Mouse (Mus musculus) neural tube, embryonic 14.5 days (tissue): Measurements from ENCODE around the gene Rbm28. TPM values are rescaled to one million over a fixed set of nuclear protein-coding genes. Genes with fewer than 3 reads are reported as not detected.
A peak's percentile ranks its signal among the peaks of the same experiment; 100 is the strongest.

Experiments
- ATAC-seq: fragments of 200-750 bp; cut with Nextera tagmentation; 2 replicates; pipeline ENCODE4 v1.8.0; 2017; ENCODE audit warnings: low read depth, mild to moderate bottlenecking, moderate TSS enrichment, moderate library complexity
- H3K27ac ChIP-seq: fragments of 300-500 bp; sonication (generic); 2 replicates; pipeline ENCODE4 v1.5.1; 2014; ENCODE audit warnings: low read depth, mild to moderate bottlenecking, control low read depth, low read length, moderate library complexity, mixed read lengths
- H3K27me3 ChIP-seq: fragments of 300-500 bp; sonication (generic); 2 replicates; pipeline ENCODE4 v1.6.1; 2014; ENCODE audit warnings: low read length; ENCODE audit not compliant: control insufficient read depth, insufficient read depth
- H3K36me3 ChIP-seq: fragments of 300-500 bp; sonication (generic); 2 replicates; pipeline ENCODE4 v1.6.1; 2014; ENCODE audit warnings: low read length, mixed read lengths; ENCODE audit not compliant: control insufficient read depth, insufficient read depth
- H3K4me1 ChIP-seq: fragments of 300-500 bp; sonication (generic); 2 replicates; pipeline ENCODE4 v1.6.1; 2014; ENCODE audit warnings: low read length; ENCODE audit not compliant: control insufficient read depth, insufficient read depth
- H3K4me2 ChIP-seq: fragments of 300-500 bp; sonication (generic); 2 replicates; pipeline ENCODE4 v1.6.1; 2014; ENCODE audit warnings: mild to moderate bottlenecking, low read depth, low read length, control low read depth
- H3K4me3 ChIP-seq: fragments of 300-500 bp; sonication (generic); 2 replicates; pipeline ENCODE4 v1.5.1; 2014; ENCODE audit warnings: low read depth, low read length, control low read depth, mixed read lengths
- H3K9ac ChIP-seq: fragments of 300-500 bp; sonication (generic); replicated peaks from 2 replicates; pipeline ENCODE4 v1.6.1; 2014; ENCODE audit warnings: low read depth, mild to moderate bottlenecking, control low read depth, low read length, mixed read lengths
- H3K9me3 ChIP-seq: fragments of 300-500 bp; sonication (generic); 2 replicates; pipeline ENCODE4 v1.6.1; 2016; ENCODE audit warnings: low read length; ENCODE audit not compliant: control insufficient read depth
- WGBS: fragments of 180-500 bp; shearing (Covaris S2); extraction: QIAGEN DNeasy Blood & Tissue Kit; methylation state at CpG from one replicate; pipeline ENCODE4 v1.1.7; 2014; 5-methylcytosine and 5-hydroxymethylcytosine counted together
- polyA plus RNA-seq: library from polyadenylated mRNA; unstranded; fragments of >200 nt; fragmentation: Nextera tagmentation; extraction: Ambion mirVana; gene quantifications from 2 replicates; pipeline ENCODE4 v1.2.1, GENCODE M21; 2014

Rbm28 gene
- polyA plus RNA-seq, 1 experiment from 2014 or later, result 44.5 TPM

DNA sequence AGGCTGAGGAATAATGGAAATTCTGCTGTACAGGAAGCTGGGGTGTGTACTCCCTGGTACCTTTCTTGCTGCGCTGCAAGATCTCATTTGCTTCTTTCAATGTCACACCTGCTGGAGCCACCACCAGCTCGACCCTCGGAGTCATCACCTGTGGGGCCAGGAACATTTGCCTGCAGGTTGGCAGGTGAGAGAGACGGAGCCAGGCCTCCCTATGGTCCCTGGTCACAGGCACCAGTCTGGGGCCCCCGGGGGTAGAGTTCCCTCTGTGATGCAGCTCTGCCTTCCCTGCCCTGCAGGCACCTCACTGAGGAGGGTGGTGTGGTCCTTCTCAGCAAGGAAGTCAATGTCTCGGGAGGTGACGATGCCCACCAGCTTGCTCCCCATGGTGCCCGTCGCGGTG is 41.2 kb upstream of the Rbm28 start:
- no peak overlapping the region for H3K4me3 ChIP-seq
- no peak overlapping the region for H3K27ac ChIP-seq
- no peaks in the 10 kb centered on the region for H3K27me3 ChIP-seq
- peaks cover 16% of the 10 kb centered on the region for H3K36me3 ChIP-seq
- H3K4me1 ChIP-seq, result peaks cover 6% of the 10 kb centered on the region; the same call in 1 of the 2 replicates
- 95% methylated on average over 10 of the region's 10 CpGs for WGBS
- no peak overlapping the region for H3K4me2 ChIP-seq
- H3K9ac ChIP-seq, result no peak overlapping the region
- H3K9me3 ChIP-seq, result no peaks in the 10 kb centered on the region
- no peak for ATAC-seq

DNA sequence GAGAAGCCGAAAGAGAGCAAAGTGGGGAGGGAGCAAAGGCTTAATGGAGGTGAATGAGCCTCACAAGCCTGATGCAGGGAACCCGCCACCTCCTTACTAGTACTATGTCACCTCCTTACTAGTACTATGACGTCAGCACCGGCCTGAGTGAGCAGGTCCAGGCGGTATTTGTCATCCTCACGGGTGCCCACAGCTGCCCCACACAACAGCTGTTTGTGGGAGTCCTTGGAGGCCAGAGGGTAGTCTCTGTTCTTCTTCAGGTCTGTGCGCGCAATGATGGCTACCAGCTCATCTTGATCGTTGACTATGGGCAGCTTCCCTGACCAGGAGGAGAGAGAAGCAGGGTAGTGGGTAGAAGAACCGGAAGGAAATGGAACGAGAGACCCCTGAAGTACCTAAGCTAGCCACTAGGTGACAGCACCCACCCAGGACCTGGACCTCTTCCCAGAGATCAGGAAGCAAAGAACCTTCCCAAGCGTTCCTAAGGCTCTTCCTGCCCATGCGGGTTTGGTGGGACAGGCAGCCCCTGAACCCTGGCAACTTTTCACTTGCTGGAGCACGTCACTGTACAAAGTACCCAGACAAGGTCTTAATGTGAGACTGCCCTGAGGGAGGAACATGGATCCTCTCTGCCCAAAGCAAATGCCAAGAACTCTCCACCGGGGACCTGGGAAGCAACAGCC is 40.3 kb upstream of the Rbm28 start:
- Histone ChIP-seq H3K4me3 (no peak overlapping the region), H3K4me1 (no peaks in the 10 kb centered on the region; the same call in 1 of the 2 replicates), H3K9ac (no peak overlapping the region), H3K27ac (no peak overlapping the region), H3K9me3 (no peaks in the 10 kb centered on the region), H3K4me2 (no peak overlapping the region), H3K27me3 (no peaks in the 10 kb centered on the region), H3K36me3 (peaks cover 19% of the 10 kb centered on the region)
- peak; percentile 36; the same call in 1 of the 2 replicates for ATAC-seq
- WGBS, result 61% methylated on average over 15 of the region's 15 CpGs

DNA sequence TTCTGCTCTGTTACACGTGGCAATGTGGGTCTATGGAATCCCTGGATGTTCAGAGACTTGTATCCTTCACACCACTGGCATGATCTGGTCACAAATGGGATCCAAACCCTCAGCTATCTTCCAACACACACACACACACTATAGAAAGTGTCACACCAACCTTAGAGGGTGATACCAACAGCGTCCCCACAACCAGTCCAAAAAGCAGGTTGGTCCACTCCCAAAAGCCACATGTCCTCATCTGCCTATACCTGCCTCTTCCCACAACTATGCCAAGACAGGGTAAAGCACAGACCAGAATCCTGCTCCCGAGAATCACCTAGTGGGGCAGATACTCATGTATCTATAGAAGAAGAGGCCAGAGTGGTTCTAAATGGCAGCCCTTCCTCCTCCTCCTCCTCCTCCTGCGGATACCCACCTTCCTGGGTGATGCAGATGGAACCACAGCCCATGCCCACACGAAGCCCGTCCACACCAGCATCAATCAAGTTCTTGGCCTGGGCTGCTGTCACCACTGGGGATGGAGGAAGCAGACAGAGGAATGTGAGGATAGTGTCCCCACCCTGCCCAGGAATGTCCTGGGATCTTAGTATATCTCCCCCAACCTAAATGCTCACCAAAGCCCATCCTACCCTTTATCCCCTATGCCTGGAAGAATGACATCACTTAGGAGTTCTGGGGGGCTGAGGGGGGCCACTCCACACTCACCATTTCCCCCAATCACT is 39.2 kb upstream of the Rbm28 start:
- Histone ChIP-seq H3K4me3 (no peak overlapping the region), H3K4me2 (no peak overlapping the region), H3K27ac (no peak overlapping the region), H3K9me3 (no peaks in the 10 kb centered on the region), H3K27me3 (no peaks in the 10 kb centered on the region), H3K9ac (no peak overlapping the region), H3K36me3 (peaks cover 19% of the 10 kb centered on the region), H3K4me1 (no peaks in the 10 kb centered on the region)
- 94% methylated on average over 6 of the region's 6 CpGs for WGBS
- no peak for ATAC-seq

DNA sequence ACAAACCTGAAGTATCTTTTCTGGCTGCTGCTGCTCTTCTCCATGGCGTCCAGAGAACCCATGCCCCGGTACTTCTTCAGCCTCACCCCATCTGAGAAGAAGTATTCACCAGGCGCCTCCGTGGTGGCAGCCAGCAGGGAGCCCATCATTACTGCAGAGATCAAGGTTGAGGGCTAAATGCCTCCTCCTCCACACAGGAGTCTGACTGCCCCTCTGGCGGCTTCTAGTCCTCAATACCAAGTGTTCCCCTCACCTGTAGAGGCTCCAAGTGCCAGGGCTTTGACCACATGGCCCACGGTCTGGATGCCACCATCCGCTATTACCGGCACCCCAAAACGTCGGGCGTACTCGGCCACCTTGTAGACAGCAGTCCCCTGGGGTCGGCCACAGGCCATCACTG is 38.3 kb upstream of the Rbm28 start:
- H3K9ac ChIP-seq, result no peak overlapping the region
- no peak overlapping the region for H3K4me3 ChIP-seq
- H3K9me3 ChIP-seq, result no peaks in the 10 kb centered on the region
- peaks cover 19% of the 10 kb centered on the region for H3K36me3 ChIP-seq
- peaks cover 3% of the 10 kb centered on the region for H3K4me1 ChIP-seq
- ATAC-seq, result no peak
- H3K27me3 ChIP-seq, result no peaks in the 10 kb centered on the region
- no peak overlapping the region for H3K27ac ChIP-seq
- whole genome bisulfite sequencing, result 93% methylated on average over 13 of the region's 13 CpGs
- H3K4me2 ChIP-seq, result no peak overlapping the region

DNA sequence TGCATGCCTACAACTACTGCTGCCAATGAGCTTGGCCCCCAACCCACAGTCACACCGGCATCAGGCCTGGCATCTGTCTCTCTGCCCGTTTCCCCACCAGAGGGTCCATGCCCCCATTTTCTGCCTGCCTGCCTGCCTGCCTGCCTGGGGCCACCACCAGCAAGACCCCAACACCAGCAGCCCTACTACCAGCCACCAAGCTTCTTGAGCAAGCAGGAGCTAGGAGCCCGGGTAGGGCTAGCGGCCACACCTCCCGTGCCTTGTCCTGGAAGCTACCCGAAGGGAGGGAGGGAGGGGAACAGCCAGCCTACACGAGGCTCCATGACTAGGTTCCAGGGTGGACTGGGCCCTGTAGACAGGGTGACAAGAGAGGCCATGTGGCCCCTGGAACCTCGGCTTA is 37.2 kb upstream of the Rbm28 start:
- 85% methylated on average over 8 of the region's 8 CpGs for WGBS
- Histone ChIP-seq H3K27me3 (no peaks in the 10 kb centered on the region), H3K9ac (no peak overlapping the region), H3K4me1 (peaks cover 5% of the 10 kb centered on the region), H3K9me3 (no peaks in the 10 kb centered on the region), H3K27ac (no peak overlapping the region), H3K4me2 (no peak overlapping the region), H3K36me3 (peaks cover 18% of the 10 kb centered on the region), H3K4me3 (no peak overlapping the region)
- ATAC-seq, result no peak

DNA sequence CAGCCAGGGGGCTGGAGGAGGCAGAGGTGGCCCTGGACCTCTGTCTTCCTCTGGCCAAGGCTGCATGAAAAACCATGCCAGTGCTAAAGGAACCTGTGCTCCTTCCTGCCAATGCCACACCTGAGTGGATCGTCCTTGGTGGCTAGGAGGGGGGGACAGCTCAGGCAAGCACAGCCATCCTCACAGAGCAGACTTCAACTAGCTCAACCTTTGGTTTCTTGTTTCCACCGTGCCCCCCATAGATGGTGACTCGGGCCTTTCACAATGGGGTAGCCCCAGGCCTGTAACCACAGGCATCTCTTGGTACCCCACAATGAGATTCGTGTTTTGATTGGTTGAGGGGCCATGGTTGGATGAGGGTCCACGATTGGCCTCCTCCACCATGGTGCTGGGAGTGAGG is 36.5 kb upstream of the Rbm28 start:
- H3K4me2 ChIP-seq, result no peak overlapping the region
- no peak overlapping the region for H3K4me3 ChIP-seq
- peaks cover 5% of the 10 kb centered on the region for H3K4me1 ChIP-seq
- H3K9ac ChIP-seq, result no peak overlapping the region
- H3K27me3 ChIP-seq, result no peaks in the 10 kb centered on the region
- no peak for ATAC-seq
- 93% methylated on average over 5 of the region's 5 CpGs for WGBS
- no peaks in the 10 kb centered on the region for H3K9me3 ChIP-seq
- H3K27ac ChIP-seq, result no peak overlapping the region
- peaks cover 15% of the 10 kb centered on the region for H3K36me3 ChIP-seq

DNA sequence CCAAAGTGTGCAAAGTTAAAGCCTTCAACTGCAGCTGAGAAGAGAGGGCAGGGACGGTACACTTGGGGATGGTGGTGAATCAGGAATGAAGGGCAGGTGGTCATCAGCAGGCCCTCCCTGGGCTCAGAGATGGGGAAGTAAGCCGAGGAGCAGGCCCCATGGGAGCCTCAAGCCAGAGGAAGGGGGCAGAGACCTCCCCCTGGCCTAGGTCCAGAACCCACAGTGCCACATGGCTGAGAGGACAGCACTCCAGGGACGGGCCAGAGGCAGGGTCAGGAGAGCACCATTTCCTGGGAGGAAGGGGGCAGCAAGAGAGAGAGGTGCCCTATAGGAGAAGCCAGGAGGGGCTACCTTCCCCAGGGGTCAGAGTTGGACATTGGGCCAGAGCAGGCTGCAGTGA is 35.7 kb upstream of the Rbm28 start:
- H3K9me3 ChIP-seq, result no peaks in the 10 kb centered on the region
- no peak overlapping the region for H3K9ac ChIP-seq
- H3K27ac ChIP-seq, result no peak overlapping the region
- WGBS, result 64% methylated on average over 3 of the region's 3 CpGs
- H3K4me3 ChIP-seq, result no peak overlapping the region
- peaks cover 10% of the 10 kb centered on the region for H3K36me3 ChIP-seq
- H3K4me2 ChIP-seq, result no peak overlapping the region
- peaks cover 5% of the 10 kb centered on the region for H3K4me1 ChIP-seq
- no peak for ATAC-seq
- H3K27me3 ChIP-seq, result no peaks in the 10 kb centered on the region

DNA sequence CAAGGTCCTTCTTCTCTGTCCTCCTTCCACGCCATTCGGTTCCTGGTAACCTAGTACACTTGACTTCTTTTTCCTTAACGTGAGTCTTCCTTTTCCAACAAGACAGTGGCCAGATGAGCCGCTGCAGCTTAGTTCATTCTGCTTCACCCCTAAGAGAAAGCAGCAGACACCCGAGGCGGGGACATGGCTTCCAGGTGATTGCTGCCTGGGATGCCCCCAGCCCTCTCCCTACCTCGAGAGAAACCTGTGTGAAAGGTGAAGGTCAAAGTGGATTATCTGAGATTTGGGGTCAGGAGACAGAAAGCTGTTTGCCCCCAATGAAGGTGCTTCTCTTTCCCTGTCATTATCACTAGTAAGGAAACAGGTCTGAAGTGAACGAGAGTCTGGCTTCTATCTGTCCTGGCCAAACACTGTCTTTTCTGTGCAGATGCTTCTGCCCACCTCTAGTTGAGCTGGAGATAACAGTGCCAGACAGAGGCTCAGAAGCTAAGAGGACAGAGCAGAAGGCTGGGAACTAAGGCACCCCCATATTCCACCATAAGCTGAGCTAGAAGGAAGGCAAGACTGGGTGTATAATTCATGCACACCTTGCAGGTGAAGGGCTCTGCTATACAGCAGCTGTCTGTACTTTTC is 34.5 kb upstream of the Rbm28 start:
- no peaks in the 10 kb centered on the region for H3K9me3 ChIP-seq
- no peak for ATAC-seq
- 44% methylated on average over 8 of the region's 8 CpGs for WGBS
- H3K4me2 ChIP-seq, result peak overlapping the region; percentile 48
- no peak overlapping the region for H3K4me3 ChIP-seq
- H3K4me1 ChIP-seq, result peaks cover 5% of the 10 kb centered on the region
- H3K9ac ChIP-seq, result no peak overlapping the region
- no peak overlapping the region for H3K27ac ChIP-seq
- no peaks in the 10 kb centered on the region for H3K27me3 ChIP-seq
- peaks cover 10% of the 10 kb centered on the region for H3K36me3 ChIP-seq
